Mouse (Mus musculus): ENCODE measurements around the gene Birc5.

GRCm38 (mm10) chr11:117886000-117886399 is 36.9 kb downstream of the Birc5 start:
- TF ChIP-seq CTCF (IDR thresholded peaks at IDR 0.05; ENCODE audit: low read depth, low read length) (no peak), GATA2 (IDR thresholded peaks at IDR 0.05; ENCODE audit: borderline replicate concordance, low read depth, low read length) (no peak), TAL1 (conservative IDR thresholded peaks at IDR 0.05; ENCODE audit: low read depth, low read length) (no peak)
